Mouse (Mus musculus): Measurements from ENCODE around the gene Alkbh1. TPM values are rescaled to one million over a fixed set of nuclear protein-coding genes. Genes with fewer than 3 reads are reported as not detected.

Alkbh1 gene
- polyA plus RNA-seq, 1 experiment from 2014 or later: 39.2 TPM

- Histone ChIP-seq H3K9me3 (replicated peaks) (no peaks in the 10 kb centered on the region), H3K4me3 (no peak overlapping the region), H3K27ac (no peak overlapping the region), H3K4me1 (peaks cover 12% of the 10 kb centered on the region; the same call in 1 of the 2 replicates), H3K27me3 (replicated peaks) (no peaks in the 10 kb centered on the region; the same call in 1 of the 2 replicates), H3K4me2 (no peak overlapping the region), H3K9ac (no peak overlapping the region), H3K36me3 (no peaks in the 10 kb centered on the region)
- WGBS (ENCODE audit: insufficient replicate concordance): 42% methylated on average over 4 of the region's 4 CpGs
- no peak for ATAC-seq
These were observed 50.2 kb downstream of the Alkbh1 start for GRCm38 (mm10) chr12:87393447-87394145.

GRCm38 (mm10) chr12:87391355-87391754 is 52.5 kb downstream of the Alkbh1 start:
- no peaks in the 10 kb centered on the region for H3K9me3 ChIP-seq (replicated peaks)

GRCm38 (mm10) chr12:87389231-87389630 is 54.6 kb downstream of the Alkbh1 start:
- Histone ChIP-seq H3K4me3 (peak overlapping the region; percentile 93; the same call in 1 of the 2 replicates), H3K9ac (peak overlapping the region; percentile 68; the same call in 1 of the 2 replicates), H3K4me1 (peaks cover 29% of the 10 kb centered on the region), H3K27ac (no peak overlapping the region), H3K27me3 (replicated peaks) (no peaks in the 10 kb centered on the region; the same call in 1 of the 2 replicates), H3K36me3 (no peaks in the 10 kb centered on the region), H3K4me2 (peak overlapping the region; percentile 98), H3K9me3 (replicated peaks) (no peaks in the 10 kb centered on the region)
- 80% methylated on average over 3 of the region's 3 CpGs for WGBS (ENCODE audit: insufficient replicate concordance)
- ATAC-seq: no peak

More at GRCm38 (mm10) chr12:87391355-87391754, 52.5 kb downstream of the Alkbh1 start:
- Histone ChIP-seq H3K4me3 (no peak overlapping the region), H3K36me3 (no peaks in the 10 kb centered on the region), H3K4me1 (peaks cover 24% of the 10 kb centered on the region), H3K27me3 (replicated peaks) (no peaks in the 10 kb centered on the region; the same call in 1 of the 2 replicates), H3K4me2 (no peak overlapping the region), H3K27ac (no peak overlapping the region), H3K9ac (no peak overlapping the region)
- ATAC-seq: no peak

- no peaks in the 10 kb centered on the region; the same call in 1 of the 2 replicates for H3K27me3 ChIP-seq (replicated peaks)
- no peaks in the 10 kb centered on the region for H3K36me3 ChIP-seq
- H3K9ac ChIP-seq: peak within 1 kb of the TSS; percentile 96
- peak within 1 kb of the TSS; percentile 81 for H3K27ac ChIP-seq
- peak; percentile 98 for ATAC-seq
- H3K9me3 ChIP-seq (replicated peaks): no peaks in the 10 kb centered on the region
- H3K4me3 ChIP-seq: peak within 1 kb of the TSS; percentile 93
- peaks cover 26% of the 10 kb centered on the region for H3K4me1 ChIP-seq
- 2% methylated on average over 45 of the region's 45 CpGs for WGBS (ENCODE audit: insufficient replicate concordance)
- H3K4me2 ChIP-seq: peak within 1 kb of the TSS; percentile 98
These were observed 55.6 kb downstream of the Alkbh1 start, which contains the start of gene Sptlc2 for GRCm38 (mm10) chr12:87388122-87388774. Gene Sptlc2, minus strand, starts transcription at chr12:87388355.

- H3K27me3 ChIP-seq (replicated peaks): no peaks in the 10 kb centered on the region; the same call in 1 of the 2 replicates
- peak; percentile 31 for ATAC-seq
- H3K36me3 ChIP-seq: no peaks in the 10 kb centered on the region
- H3K4me2 ChIP-seq: peak overlapping the region; percentile 98
- peak overlapping the region; percentile 81 for H3K27ac ChIP-seq
- H3K9ac ChIP-seq: peak overlapping the region; percentile 96
- H3K4me1 ChIP-seq: peaks cover 23% of the 10 kb centered on the region
- no peaks in the 10 kb centered on the region for H3K9me3 ChIP-seq (replicated peaks)
- under 1% methylated on average over 50 of the region's 65 CpGs for WGBS (ENCODE audit: insufficient replicate concordance)
- H3K4me3 ChIP-seq: peak overlapping the region; percentile 93
These were observed 56.4 kb downstream of the Alkbh1 start for GRCm38 (mm10) chr12:87387171-87388121.

- Histone ChIP-seq H3K27ac (no peak overlapping the region), H3K36me3 (no peaks in the 10 kb centered on the region), H3K4me3 (no peak overlapping the region), H3K9me3 (replicated peaks) (no peaks in the 10 kb centered on the region), H3K4me1 (peaks cover 45% of the 10 kb centered on the region), H3K27me3 (replicated peaks) (no peaks in the 10 kb centered on the region), H3K9ac (no peak overlapping the region), H3K4me2 (no peak overlapping the region)
- no peak for ATAC-seq
- WGBS (ENCODE audit: insufficient replicate concordance): 64% methylated on average over 3 of the region's 3 CpGs
These were observed 58.8 kb downstream of the Alkbh1 start for GRCm38 (mm10) chr12:87385051-87385450.

GRCm38 (mm10) chr12:87381380-87381682 is 62.5 kb downstream of the Alkbh1 start:
- H3K36me3 ChIP-seq: no peaks in the 10 kb centered on the region
- H3K9me3 ChIP-seq (replicated peaks): no peaks in the 10 kb centered on the region
- no peak overlapping the region for H3K4me3 ChIP-seq
- no peak overlapping the region for H3K4me2 ChIP-seq
- 12% methylated on average over 2 of the region's 2 CpGs for WGBS (ENCODE audit: insufficient replicate concordance)
- 0 out of 2 replicates have a peak, but pooled peaks have one; percentile 14 for ATAC-seq
- no peak overlapping the region for H3K9ac ChIP-seq
- H3K27me3 ChIP-seq (replicated peaks): no peaks in the 10 kb centered on the region
- peaks cover 44% of the 10 kb centered on the region for H3K4me1 ChIP-seq
- H3K27ac ChIP-seq: no peak overlapping the region

- Histone ChIP-seq H3K4me3 (no peak overlapping the region), H3K27ac (no peak overlapping the region), H3K4me2 (no peak overlapping the region), H3K9me3 (replicated peaks) (no peaks in the 10 kb centered on the region), H3K36me3 (no peaks in the 10 kb centered on the region), H3K4me1 (peaks cover 40% of the 10 kb centered on the region), H3K9ac (no peak overlapping the region), H3K27me3 (replicated peaks) (no peaks in the 10 kb centered on the region)
- ATAC-seq: peak; percentile 32; the same call in 1 of the 2 replicates
- WGBS (ENCODE audit: insufficient replicate concordance): 34% methylated on average over 10 of the region's 10 CpGs
These were observed 63.0 kb downstream of the Alkbh1 start for GRCm38 (mm10) chr12:87380586-87381379.

GRCm38 (mm10) chr12:87379496-87379895 is 64.3 kb downstream of the Alkbh1 start:
- no peaks in the 10 kb centered on the region; the same call in 1 of the 2 replicates for H3K36me3 ChIP-seq
- H3K27ac ChIP-seq: no peak overlapping the region
- H3K4me1 ChIP-seq: peaks cover 50% of the 10 kb centered on the region
- 58% methylated on average over 2 of the region's 2 CpGs for WGBS (ENCODE audit: insufficient replicate concordance)
- H3K27me3 ChIP-seq (replicated peaks): no peaks in the 10 kb centered on the region
- ATAC-seq: 0 out of 2 replicates have a peak, but pooled peaks have one; percentile 19
- H3K4me3 ChIP-seq: no peak overlapping the region
- H3K9ac ChIP-seq: no peak overlapping the region
- H3K4me2 ChIP-seq: no peak overlapping the region
- no peaks in the 10 kb centered on the region for H3K9me3 ChIP-seq (replicated peaks)

All from liver, embryonic 12.5 days (tissue).